Mouse (Mus musculus) T-helper 2 cell (primary cell): ENCODE results near the gene Lnx2.

Source experiments
- in situ Hi-C: fragments of 300-600 bp; cut with MboI, MseI; formaldehyde crosslinking; loops from one replicate; pipeline ENCODE4 v1.15.1; 2025; ENCODE audit warnings: high pct_unique_total_duplicates

Lnx2 gene

DNA sequence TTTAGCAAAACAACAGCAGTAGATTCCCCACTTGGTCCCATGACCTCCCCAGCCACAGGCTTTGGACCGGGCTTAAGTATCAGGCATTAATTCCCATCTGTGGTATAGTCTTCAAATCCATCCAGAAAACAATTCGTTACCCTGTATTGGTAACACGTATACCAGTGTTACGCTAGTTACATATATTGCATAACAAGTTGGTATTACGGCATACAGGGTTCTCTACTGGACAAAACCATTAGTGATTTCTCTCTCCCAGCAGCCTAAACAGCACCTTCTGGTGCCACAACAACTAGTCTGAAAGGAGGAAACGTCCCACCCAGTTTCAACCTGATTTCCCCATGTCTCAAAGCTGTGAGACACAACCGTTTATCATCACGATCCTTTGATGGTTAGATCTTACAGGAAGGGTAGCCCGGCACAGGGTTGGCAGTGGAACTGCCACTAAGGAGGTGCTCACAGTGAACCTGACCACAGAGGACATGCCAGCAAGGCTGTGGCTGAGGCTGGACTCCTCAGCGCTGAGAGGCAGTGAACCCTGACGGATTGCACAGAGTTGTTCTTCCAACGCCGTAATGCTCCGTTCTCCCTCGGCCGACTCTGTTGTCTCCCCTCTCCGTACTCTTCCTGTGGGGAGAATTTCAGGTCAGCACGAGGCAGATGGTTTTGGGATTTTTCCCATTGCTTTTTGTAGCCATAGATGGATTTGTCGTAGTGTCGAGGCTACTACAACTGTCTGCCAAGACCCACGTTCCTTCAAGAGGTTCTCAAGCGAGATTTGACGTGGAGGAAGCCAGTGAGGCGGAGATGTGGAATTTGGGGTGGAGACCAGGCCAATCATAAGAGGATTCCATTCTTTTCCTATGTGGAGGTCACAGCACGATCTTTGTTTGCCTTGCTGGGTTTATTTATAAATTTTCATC lies 102.3 kb downstream of the Lnx2 start:
- in situ Hi-C loops, result no loop called here

DNA sequence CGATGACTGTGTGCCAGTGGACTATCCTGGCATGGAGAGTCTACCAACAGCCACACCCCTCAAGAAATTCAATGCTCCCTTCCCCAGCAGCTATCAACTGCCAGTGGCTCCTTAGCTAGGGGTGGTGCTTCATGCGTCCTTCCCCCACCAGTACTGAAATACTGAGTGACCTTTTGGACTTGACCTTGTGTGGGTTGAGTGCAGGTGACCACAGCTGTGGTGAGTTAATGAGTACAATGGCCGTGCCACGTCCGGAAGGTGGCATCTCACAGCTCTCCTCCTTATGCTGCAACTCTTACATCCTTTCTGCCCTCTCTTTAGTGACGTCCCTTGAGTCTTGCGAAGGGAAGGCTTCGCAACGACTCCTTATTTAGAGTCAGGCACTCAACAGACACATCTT lies 103.0 kb downstream of the Lnx2 start:
- in situ Hi-C loops, result no loop called here

DNA sequence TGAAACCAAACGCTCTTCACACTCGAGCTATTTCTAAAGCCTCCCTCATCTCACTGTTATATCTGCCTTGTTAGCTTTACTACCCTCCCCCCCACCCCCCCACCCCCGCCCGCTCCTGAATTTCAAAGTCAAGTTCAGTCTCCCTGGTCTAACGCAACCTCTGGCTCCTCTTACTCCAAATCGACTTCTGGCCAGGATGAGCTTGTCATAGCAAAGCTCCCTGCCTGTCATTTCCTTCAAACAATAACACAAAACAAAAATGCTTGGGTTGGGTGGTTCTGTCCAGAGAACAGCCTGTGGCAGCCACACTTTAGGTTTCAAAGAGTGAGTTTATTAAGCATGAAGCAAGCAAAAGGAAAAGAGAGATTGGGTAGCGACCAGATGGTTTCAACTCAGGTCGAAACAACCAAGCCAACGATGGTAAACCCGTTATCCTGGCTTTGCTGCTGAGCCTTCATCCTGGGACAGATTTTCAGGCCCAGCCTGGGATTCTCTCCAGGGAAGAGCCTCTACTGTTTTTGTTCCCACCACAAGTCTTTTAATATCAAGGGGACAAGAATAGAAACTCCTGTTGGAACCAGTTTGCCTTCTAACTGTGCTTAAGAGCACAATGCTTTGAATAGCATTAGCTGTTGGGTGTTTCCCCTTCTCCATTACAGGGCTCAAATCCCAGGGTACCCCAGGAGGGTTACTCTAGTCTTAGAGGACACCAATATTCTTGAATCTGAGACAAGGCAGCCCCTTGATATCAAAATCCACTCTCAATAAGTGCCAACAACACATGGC lies 104.4 kb downstream of the Lnx2 start:
- in situ Hi-C loops, result no loop called here

GRCm38 (mm10) chr5:146968695-146969393 lies 107.5 kb downstream of the Lnx2 start:
- in situ Hi-C loops, result loop anchor here (10.0 kb wide), 1 partner anchor 116 kb away; no protein-coding TSS in a partner anchor
